Mouse (Mus musculus) kidney, embryonic 16.5 days (tissue): ENCODE measurements around the gene Rtn4rl1. TPM values are rescaled to one million over a fixed set of nuclear protein-coding genes. Genes with fewer than 3 reads are reported as not detected.
A peak's percentile ranks its signal among the peaks of the same experiment; 100 is the strongest.

Experiments used
- ATAC-seq: fragments of 200-750 bp; cut with Nextera tagmentation; 2 replicates; pipeline ENCODE4 v1.8.0; 2017; ENCODE audit warnings: moderate TSS enrichment; ENCODE audit not compliant: low FRiP score, low TSS enrichment
- H3K27ac ChIP-seq: fragments of 300-500 bp; sonication (generic); 2 replicates; pipeline ENCODE4 v1.5.1; 2014; ENCODE audit warnings: low read length
- H3K27me3 ChIP-seq: fragments of 300-500 bp; sonication (generic); 2 replicates; pipeline ENCODE4 v1.6.1; 2014; ENCODE audit warnings: low read length, control low read depth, mixed read lengths; ENCODE audit not compliant: insufficient read depth
- H3K36me3 ChIP-seq: fragments of 300-500 bp; sonication (generic); 2 replicates; pipeline ENCODE4 v1.6.1; 2014; ENCODE audit warnings: low read length, control low read depth, mixed read lengths; ENCODE audit not compliant: insufficient read depth
- H3K4me1 ChIP-seq: fragments of 300-500 bp; sonication (generic); 2 replicates; pipeline ENCODE4 v1.6.1; 2014; ENCODE audit warnings: low read length, control low read depth, mixed read lengths; ENCODE audit not compliant: insufficient read depth
- H3K4me2 ChIP-seq: fragments of 300-500 bp; sonication (generic); replicated peaks from 2 replicates; pipeline ENCODE4 v1.6.1; 2014; ENCODE audit warnings: low read depth, low read length
- H3K4me3 ChIP-seq: fragments of 300-500 bp; sonication (generic); 2 replicates; pipeline ENCODE4 v1.5.1; 2014; ENCODE audit warnings: mild to moderate bottlenecking, low read length
- H3K9ac ChIP-seq: fragments of 300-500 bp; sonication (generic); replicated peaks from 2 replicates; pipeline ENCODE4 v1.6.1; 2014; ENCODE audit warnings: low read length
- H3K9me3 ChIP-seq: fragments of 300-500 bp; sonication (generic); 2 replicates; pipeline ENCODE4 v1.6.1; 2016; ENCODE audit warnings: low read length, control low read depth
- WGBS: fragments of 180-500 bp; shearing (Covaris S2); extraction: QIAGEN DNeasy Blood & Tissue Kit; methylation state at CpG from one replicate; pipeline ENCODE4 v1.1.7; 2014; 5-methylcytosine and 5-hydroxymethylcytosine counted together
- polyA plus RNA-seq: library from polyadenylated mRNA; unstranded; fragments of >200 nt; fragmentation: Nextera tagmentation; extraction: Ambion mirVana; gene quantifications from 2 replicates; pipeline ENCODE4 v1.2.1, GENCODE M21; 2015

Rtn4rl1 gene
- polyA plus RNA-seq, 1 experiment from 2014 or later = 5.0 TPM

DNA sequence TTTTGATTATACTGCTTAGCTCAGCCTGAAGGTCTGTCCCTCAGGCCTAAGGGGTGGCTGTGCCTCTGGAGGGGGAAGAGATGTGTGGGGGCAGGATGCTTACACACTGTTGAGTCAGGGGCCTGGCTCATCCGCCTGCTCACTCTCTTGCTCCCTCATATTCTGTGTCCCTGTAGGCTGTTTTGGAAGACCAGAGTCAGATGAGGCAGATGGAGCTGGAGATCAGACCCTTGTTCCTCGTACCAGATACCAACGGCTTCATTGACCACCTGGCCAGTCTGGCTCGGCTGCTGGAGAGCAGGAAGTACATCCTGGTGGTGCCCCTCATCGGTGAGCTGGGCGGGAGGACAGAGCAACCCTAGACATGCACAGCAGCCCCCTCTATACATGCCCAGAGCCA, 37.6 kb upstream of the Rtn4rl1 start:
- Histone ChIP-seq H3K4me3 (no peak overlapping the region), H3K9me3 (no peaks in the 10 kb centered on the region), H3K27ac (peak overlapping the region; percentile 61), H3K27me3 (no peaks in the 10 kb centered on the region), H3K36me3 (peaks cover 17% of the 10 kb centered on the region), H3K9ac (0 out of 2 replicates have a peak overlapping the region, but pooled peaks have one; percentile 19), H3K4me1 (peaks cover 44% of the 10 kb centered on the region), H3K4me2 (no peak overlapping the region)
- whole genome bisulfite sequencing = 61% methylated on average over 6 of the region's 6 CpGs
- ATAC-seq = no peak

GRCm38 (mm10) chr11:75156416-75156815, 37.2 kb upstream of the Rtn4rl1 start:
- peak overlapping the region; percentile 61 for H3K27ac ChIP-seq
- no peaks in the 10 kb centered on the region for H3K27me3 ChIP-seq
- H3K4me2 ChIP-seq = no peak overlapping the region
- peaks cover 45% of the 10 kb centered on the region for H3K4me1 ChIP-seq
- ATAC-seq = no peak
- peaks cover 16% of the 10 kb centered on the region for H3K36me3 ChIP-seq
- 66% methylated on average over 5 of the region's 5 CpGs for WGBS
- H3K9me3 ChIP-seq = no peaks in the 10 kb centered on the region
- H3K9ac ChIP-seq = no peak overlapping the region
- H3K4me3 ChIP-seq = no peak overlapping the region

DNA sequence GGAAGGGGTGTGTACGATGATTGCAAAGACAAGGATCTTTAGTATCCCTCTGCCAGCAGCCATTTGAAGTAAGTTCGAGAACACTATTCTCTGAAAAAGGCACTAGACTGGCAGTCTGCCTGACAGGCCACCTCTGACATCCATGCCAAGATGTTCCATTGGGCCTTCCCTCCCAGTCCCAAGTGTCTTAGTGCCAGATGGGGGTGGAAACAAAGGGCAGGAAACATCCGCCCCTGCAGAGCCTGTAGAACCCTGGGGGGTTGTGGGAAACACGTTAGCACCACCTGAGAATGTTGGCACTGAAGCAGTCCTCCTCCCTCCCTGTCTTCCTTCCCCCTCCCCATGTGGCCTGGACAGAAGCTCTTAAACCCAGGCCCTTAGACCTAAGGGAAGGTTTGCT, 36.5 kb upstream of the Rtn4rl1 start:
- 47% methylated on average over 4 of the region's 4 CpGs for WGBS
- Histone ChIP-seq H3K4me2 (no peak overlapping the region), H3K36me3 (peaks cover 19% of the 10 kb centered on the region), H3K9ac (no peak overlapping the region), H3K4me3 (no peak overlapping the region), H3K27ac (peak overlapping the region; percentile 79; the same call in 1 of the 2 replicates), H3K27me3 (no peaks in the 10 kb centered on the region), H3K4me1 (peaks cover 51% of the 10 kb centered on the region), H3K9me3 (no peaks in the 10 kb centered on the region)
- ATAC-seq = no peak

DNA sequence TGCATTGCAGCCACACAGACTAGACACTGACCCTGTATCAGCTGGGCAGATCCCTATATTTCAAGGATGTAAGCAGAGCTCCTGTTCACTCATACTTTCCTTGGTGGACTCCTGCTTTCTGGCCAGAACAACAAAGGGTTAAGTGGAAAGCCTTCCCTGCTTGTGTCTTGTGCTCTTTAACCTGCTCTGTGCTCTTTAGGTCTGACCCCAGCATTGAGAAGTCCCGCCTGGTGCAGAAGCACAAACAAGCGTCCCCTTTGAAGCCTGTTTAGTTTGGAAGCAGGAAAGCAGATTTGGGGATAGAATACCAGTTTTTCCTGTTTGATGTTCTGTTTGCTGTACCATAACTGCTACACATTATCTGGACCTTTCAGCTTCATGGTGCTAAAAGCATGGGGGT, 35.7 kb upstream of the Rtn4rl1 start:
- Histone ChIP-seq H3K27ac (peak overlapping the region; percentile 79), H3K36me3 (peaks cover 26% of the 10 kb centered on the region), H3K4me2 (no peak overlapping the region), H3K4me3 (no peak overlapping the region), H3K27me3 (no peaks in the 10 kb centered on the region), H3K9ac (no peak overlapping the region), H3K4me1 (peaks cover 51% of the 10 kb centered on the region), H3K9me3 (no peaks in the 10 kb centered on the region)
- ATAC-seq = 0 out of 2 replicates have a peak, but pooled peaks have one; percentile 22
- 21% methylated on average over 2 of the region's 2 CpGs for WGBS

DNA sequence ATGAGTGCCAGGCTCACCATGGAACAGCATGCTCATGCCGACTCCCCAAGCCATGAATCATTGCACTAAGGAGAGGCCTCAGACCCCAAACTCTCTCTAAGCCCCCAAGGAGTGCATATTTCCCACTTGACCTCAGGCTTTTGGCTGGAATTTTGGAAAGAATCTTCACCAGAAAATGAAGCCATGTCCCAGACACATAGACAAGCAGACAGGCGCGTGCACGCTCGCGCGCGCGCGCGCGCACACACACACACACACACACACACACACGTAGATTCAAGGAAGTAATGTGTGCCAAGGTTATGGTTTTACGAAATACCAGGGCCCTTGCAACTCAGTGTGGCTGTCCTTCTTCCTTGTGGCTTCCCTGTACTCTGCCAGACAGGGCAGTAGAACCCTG, 35.2 kb upstream of the Rtn4rl1 start:
- 75% methylated on average over 14 of the region's 14 CpGs for WGBS

DNA sequence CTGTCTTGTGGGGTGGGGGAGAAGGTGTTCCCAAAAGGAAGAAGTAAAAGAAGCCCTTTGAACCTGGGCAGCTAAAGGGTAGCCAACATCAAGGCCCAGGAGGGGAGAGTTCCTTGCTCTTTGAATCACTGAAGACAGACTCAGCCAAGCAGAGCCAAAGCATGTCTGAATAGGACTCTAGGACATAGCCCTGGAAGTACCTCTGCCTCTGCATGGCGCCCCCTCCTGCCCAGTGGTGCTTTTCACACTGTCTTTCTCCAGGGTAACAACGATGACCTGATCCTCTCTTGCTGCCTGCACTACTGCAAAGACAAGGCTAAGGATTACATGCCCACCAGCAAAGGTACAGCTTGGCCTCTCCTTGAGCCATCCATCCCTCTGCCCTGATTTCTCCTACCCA, 34.0 kb upstream of the Rtn4rl1 start:
- H3K4me1 ChIP-seq = peaks cover 49% of the 10 kb centered on the region
- H3K36me3 ChIP-seq = peaks cover 35% of the 10 kb centered on the region
- H3K27ac ChIP-seq = peak overlapping the region; percentile 79; the same call in 1 of the 2 replicates

More for the DNA sequence above, 35.2 kb upstream of the Rtn4rl1 start:
- Histone ChIP-seq H3K4me2 (no peak overlapping the region), H3K36me3 (peaks cover 31% of the 10 kb centered on the region), H3K27ac (peak overlapping the region; percentile 79), H3K4me3 (no peak overlapping the region), H3K27me3 (no peaks in the 10 kb centered on the region), H3K9me3 (no peaks in the 10 kb centered on the region), H3K4me1 (peaks cover 50% of the 10 kb centered on the region), H3K9ac (0 out of 2 replicates have a peak overlapping the region, but pooled peaks have one; percentile 33)
- ATAC-seq = no peak

GRCm38 (mm10) chr11:75160954-75161353, 32.6 kb upstream of the Rtn4rl1 start:
- peaks cover 37% of the 10 kb centered on the region for H3K36me3 ChIP-seq
- H3K4me1 ChIP-seq = peaks cover 49% of the 10 kb centered on the region
- H3K9ac ChIP-seq = no peak overlapping the region
- no peak overlapping the region for H3K4me3 ChIP-seq
- no peaks in the 10 kb centered on the region for H3K9me3 ChIP-seq
- peak overlapping the region; percentile 79 for H3K27ac ChIP-seq
- ATAC-seq = no peak
- 76% methylated on average over 7 of the region's 7 CpGs for WGBS
- no peak overlapping the region for H3K4me2 ChIP-seq
- H3K27me3 ChIP-seq = peaks cover 17% of the 10 kb centered on the region

More for the DNA sequence above, 34.0 kb upstream of the Rtn4rl1 start:
- WGBS = 47% methylated on average over 2 of the region's 2 CpGs
- no peaks in the 10 kb centered on the region for H3K9me3 ChIP-seq
- no peak overlapping the region for H3K4me3 ChIP-seq
- H3K9ac ChIP-seq = no peak overlapping the region
- no peak for ATAC-seq
- H3K27me3 ChIP-seq = peaks cover 6% of the 10 kb centered on the region; the same call in 1 of the 2 replicates
- no peak overlapping the region for H3K4me2 ChIP-seq

- 63% methylated on average over 4 of the region's 4 CpGs for WGBS
- Histone ChIP-seq H3K27ac (peak overlapping the region; percentile 79), H3K9me3 (no peaks in the 10 kb centered on the region), H3K36me3 (peaks cover 40% of the 10 kb centered on the region), H3K4me2 (no peak overlapping the region), H3K4me1 (peaks cover 49% of the 10 kb centered on the region), H3K9ac (peak overlapping the region; percentile 30), H3K4me3 (no peak overlapping the region), H3K27me3 (peaks cover 23% of the 10 kb centered on the region)
- no peak for ATAC-seq
Measured at GRCm38 (mm10) chr11:75161417-75162008, 32.1 kb upstream of the Rtn4rl1 start.

DNA sequence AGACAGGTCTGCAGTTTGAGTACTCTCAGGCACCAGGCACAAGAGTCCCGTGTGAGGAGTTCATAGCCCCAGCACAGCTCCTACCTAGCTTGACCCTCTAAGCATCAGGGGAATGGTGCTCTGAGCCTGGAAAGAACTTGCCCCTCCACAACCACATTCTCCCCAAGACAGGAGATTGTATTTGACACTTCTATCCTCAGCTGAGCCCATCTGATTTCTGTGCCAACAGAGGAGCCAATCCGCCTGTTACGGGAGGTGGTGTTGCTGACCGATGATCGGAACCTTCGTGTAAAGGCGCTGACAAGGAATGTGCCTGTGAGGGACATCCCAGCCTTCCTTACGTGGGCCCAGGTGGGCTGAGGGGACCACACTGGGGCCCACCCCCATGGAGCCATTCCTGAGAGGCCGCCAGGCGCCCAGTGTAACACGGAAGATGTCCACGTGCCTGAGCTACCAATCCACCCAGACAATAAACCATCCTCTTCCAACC, 30.9 kb upstream of the Rtn4rl1 start:
- WGBS = 74% methylated on average over 12 of the region's 12 CpGs
- H3K27me3 ChIP-seq = peaks cover 30% of the 10 kb centered on the region
- ATAC-seq = no peak
- peak overlapping the region; percentile 92 for H3K27ac ChIP-seq
- no peak overlapping the region for H3K4me3 ChIP-seq
- H3K9ac ChIP-seq = 0 out of 2 replicates have a peak overlapping the region, but pooled peaks have one; percentile 29
- peaks cover 50% of the 10 kb centered on the region for H3K4me1 ChIP-seq
- H3K4me2 ChIP-seq = peak overlapping the region; percentile 90
- H3K9me3 ChIP-seq = no peaks in the 10 kb centered on the region
- peaks cover 40% of the 10 kb centered on the region for H3K36me3 ChIP-seq

DNA sequence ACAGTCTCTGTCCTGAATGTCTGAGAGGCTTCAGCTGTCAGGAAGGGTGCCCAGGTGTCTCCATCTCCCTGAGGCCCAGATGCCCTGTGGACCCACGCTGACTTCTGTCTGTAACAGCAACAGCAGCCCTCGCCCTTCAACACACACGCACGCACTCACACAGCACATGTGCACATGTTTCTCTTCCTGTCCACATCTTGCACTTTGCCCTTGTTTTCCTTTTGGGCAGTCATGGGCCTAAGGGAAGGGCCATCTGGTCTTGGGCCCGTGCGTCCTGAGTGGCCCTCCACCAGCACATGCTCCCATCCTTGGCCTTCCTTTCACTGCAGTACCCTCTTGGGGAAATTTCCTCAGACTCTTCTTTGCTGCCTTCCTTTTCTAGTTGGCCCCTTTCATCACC, 30.2 kb upstream of the Rtn4rl1 start:
- peaks cover 49% of the 10 kb centered on the region for H3K4me1 ChIP-seq
- H3K4me2 ChIP-seq = peak overlapping the region; percentile 90
- peak overlapping the region; percentile 92 for H3K27ac ChIP-seq
- 63% methylated on average over 6 of the region's 6 CpGs for WGBS
- H3K9ac ChIP-seq = peak overlapping the region; percentile 53
- H3K9me3 ChIP-seq = no peaks in the 10 kb centered on the region
- peak overlapping the region; percentile 76 for H3K4me3 ChIP-seq
- ATAC-seq = no peak
- peaks cover 40% of the 10 kb centered on the region for H3K36me3 ChIP-seq
- peaks cover 33% of the 10 kb centered on the region for H3K27me3 ChIP-seq
